Mouse (Mus musculus) urinary bladder, postnatal 4 days (tissue): ENCODE measurements around the gene Fastk.

Source experiments
- DNase-seq, 2 experiments: peaks; one replicate each; pipeline ENCODE4 v3.0.0; 2021 to 2022; ENCODE audit warnings: low spot score in 2 of 2

Fastk gene

DNA sequence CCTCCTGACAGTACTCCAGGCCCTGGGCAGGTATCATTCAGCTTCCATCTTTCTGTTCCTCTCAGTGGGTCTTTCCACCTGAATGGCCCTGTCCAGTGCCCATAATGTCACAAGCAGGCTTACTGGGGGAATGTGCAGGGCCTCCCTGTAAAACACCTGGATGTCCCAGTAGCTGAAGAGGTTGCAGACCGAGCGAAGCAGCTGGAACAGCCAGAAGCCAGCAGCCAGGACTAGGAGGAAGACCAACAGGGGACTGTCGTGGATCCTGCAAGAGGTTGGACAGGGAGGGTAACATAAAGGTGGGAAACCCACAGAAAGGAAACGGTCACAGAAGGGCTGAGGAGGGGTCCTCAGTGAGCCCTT lies 55.4 kb downstream of the Fastk start:
- no peak for DNase-seq

GRCm38 (mm10) chr5:24389011-24389657 lies 56.0 kb downstream of the Fastk start:
- no peak for DNase-seq
